Mouse (Mus musculus) E14TG2a.4 (cell line): ENCODE data around the gene Rad54l.

Experiments used
- CTCF ChIP-seq: conservative IDR thresholded peaks from 2 replicates; pipeline ENCODE4 v1.5.1; 2014; ENCODE audit warnings: low read length
- POU5F1 ChIP-seq: IDR thresholded peaks from 2 replicates; pipeline ENCODE4 v1.6.1; 2014; ENCODE audit warnings: low read length, borderline replicate concordance

DNA sequence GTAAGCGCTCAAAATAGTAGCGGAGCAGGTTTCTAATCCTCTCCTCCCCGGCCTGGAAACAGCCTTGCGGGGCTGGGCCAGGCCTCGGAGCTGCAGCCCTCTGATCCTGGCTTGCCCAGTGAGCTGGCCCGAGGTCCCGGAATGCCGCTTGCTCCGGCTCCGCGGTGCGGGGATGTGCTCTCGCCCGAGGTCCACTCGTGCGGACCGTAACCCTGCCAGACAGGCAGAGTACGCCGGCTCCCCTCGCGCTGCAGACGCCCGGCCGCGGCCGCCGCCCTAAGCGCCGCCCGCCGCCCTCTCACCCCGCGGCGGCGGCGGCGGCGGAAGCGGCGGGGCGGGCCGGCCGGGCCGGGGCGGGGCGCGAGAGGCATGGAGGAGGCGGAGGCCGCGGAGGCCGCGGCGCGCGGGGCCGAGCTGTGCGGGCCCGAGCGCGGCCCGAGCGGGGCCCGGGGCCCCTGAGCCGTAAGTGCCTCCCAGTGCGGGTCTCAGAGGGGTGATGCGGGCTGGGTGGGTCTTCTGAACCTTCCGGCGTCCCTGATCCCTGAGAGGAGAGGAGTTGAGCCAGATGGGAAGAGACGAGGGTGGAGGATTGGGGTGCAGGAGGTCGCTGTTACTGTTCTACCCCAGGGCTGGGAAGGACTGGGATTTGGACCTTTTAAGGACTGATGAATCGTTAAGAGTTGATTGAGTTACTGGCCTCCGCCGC is 26.8 kb upstream of the Rad54l start:
- TF ChIP-seq CTCF (no peak), POU5F1 (no peak)
